Mouse (Mus musculus) kidney, adult 2 months (tissue): Measurements from ENCODE around the gene Chrm3. TPM values are rescaled to one million over a fixed set of nuclear protein-coding genes. Genes with fewer than 3 reads are reported as not detected.

ENCODE experiments used
- DNase-seq: peaks from one replicate; pipeline ENCODE4 v3.0.0; 2021
- H3K27ac ChIP-seq: fragments of 200-500 bp; 2 replicates; pipeline ENCODE4 v1.5.1; 2012; ENCODE audit warnings: low read depth, low read length, control low read depth, inconsistent platforms; ENCODE audit not compliant: insufficient read depth
- H3K27me3 ChIP-seq: fragments of 200-500 bp; replicated peaks from 2 replicates; pipeline ENCODE4 v1.6.1; 2012; ENCODE audit warnings: mild to moderate bottlenecking, moderate library complexity, low read length, inconsistent platforms; ENCODE audit not compliant: control insufficient read depth, insufficient read depth
- H3K36me3 ChIP-seq: fragments of 200-500 bp; 2 replicates; pipeline ENCODE4 v1.6.1; 2012; ENCODE audit warnings: mild to moderate bottlenecking, moderate library complexity, low read length, inconsistent platforms; ENCODE audit not compliant: control insufficient read depth, insufficient read depth
- H3K4me1 ChIP-seq: fragments of 200-500 bp; 2 replicates; pipeline ENCODE4 v1.6.1; 2011; ENCODE audit warnings: low read length; ENCODE audit not compliant: control insufficient read depth, insufficient read depth
- H3K4me3 ChIP-seq: fragments of 200-500 bp; 2 replicates; pipeline ENCODE4 v1.5.1; 2011; ENCODE audit warnings: mild to moderate bottlenecking, low read depth, low read length, control low read depth; ENCODE audit not compliant: insufficient read depth
- CTCF ChIP-seq: fragments of 200-500 bp; conservative IDR thresholded peaks from 2 replicates; pipeline ENCODE4 v1.5.1; 2011; ENCODE audit warnings: low read depth, mild to moderate bottlenecking, control low read depth, low read length, moderate library complexity, mixed read lengths; ENCODE audit not compliant: insufficient read depth, insufficient read length
- POLR2A ChIP-seq: fragments of 200-500 bp; IDR thresholded peaks from one replicate; pipeline ENCODE4 v1.6.1; 2011; ENCODE audit warnings: low read depth, low read length, control low read depth
- WGBS: fragments of 180-500 bp; shearing (Covaris S2); methylation state at CpG from one replicate; pipeline ENCODE4 v1.1.7; 2018; 5-methylcytosine and 5-hydroxymethylcytosine counted together
- polyA plus RNA-seq: library from polyadenylated mRNA; depleted of rRNA; stranded (reverse); fragments of >200 nt; gene quantifications from 2 replicates; pipeline ENCODE4 v1.2.3, GENCODE M21; 2012

Chrm3 gene
- polyA plus RNA-seq, 1 experiment, result 3.1 TPM

DNA sequence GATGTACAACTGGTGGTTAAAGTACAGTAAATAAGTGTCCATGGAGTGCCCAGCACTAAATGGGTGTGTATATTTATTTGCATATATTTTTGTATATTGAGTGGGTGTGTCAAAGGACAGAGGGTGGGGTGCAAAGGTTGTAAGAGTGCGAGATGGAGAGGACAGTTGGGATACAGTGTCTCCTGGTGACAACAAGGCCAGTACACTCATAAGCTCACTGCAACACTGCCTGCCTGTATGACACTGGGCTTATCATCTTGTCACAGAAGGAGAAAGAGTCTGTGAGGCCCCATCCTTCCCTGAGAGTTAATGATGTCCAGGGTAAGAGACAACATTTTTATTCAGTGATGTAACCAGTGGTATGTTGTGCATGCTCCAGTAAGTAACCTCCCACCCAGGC, 439.5 kb downstream of the Chrm3 start:
- 83% methylated on average over 1 of the region's 1 CpGs for WGBS
- Histone ChIP-seq H3K27ac (no peak overlapping the region), H3K36me3 (no peaks in the 10 kb centered on the region), H3K4me3 (no peak overlapping the region), H3K4me1 (no peaks in the 10 kb centered on the region), H3K27me3 (no peaks in the 10 kb centered on the region)
- no peak for DNase-seq
- TF ChIP-seq POLR2A (no peak), CTCF (no peak)

GRCm38 (mm10) chr13:9912697-9913096, 447.9 kb downstream of the Chrm3 start:
- TF ChIP-seq POLR2A, result no peak
- no peak for TF ChIP-seq CTCF
- no peak for DNase-seq
- Histone ChIP-seq H3K36me3 (no peaks in the 10 kb centered on the region), H3K27me3 (no peaks in the 10 kb centered on the region), H3K4me1 (no peaks in the 10 kb centered on the region), H3K27ac (no peak overlapping the region), H3K4me3 (no peak overlapping the region)
- 90% methylated on average over 4 of the region's 4 CpGs for WGBS

GRCm38 (mm10) chr13:9908707-9909106, 451.9 kb downstream of the Chrm3 start:
- Histone ChIP-seq H3K27me3 (no peaks in the 10 kb centered on the region), H3K36me3 (no peaks in the 10 kb centered on the region), H3K4me3 (no peak overlapping the region), H3K4me1 (no peaks in the 10 kb centered on the region), H3K27ac (no peak overlapping the region)
- TF ChIP-seq CTCF, result no peak
- no peak for TF ChIP-seq POLR2A
- 83% methylated on average over 2 of the region's 2 CpGs for WGBS
- no peak for DNase-seq

GRCm38 (mm10) chr13:9907202-9907601, 453.4 kb downstream of the Chrm3 start:
- DNase-seq, result no peak
- TF ChIP-seq POLR2A, result no peak
- TF ChIP-seq CTCF, result no peak
- no peak overlapping the region for H3K4me3 ChIP-seq

GRCm38 (mm10) chr13:9904455-9904854, 456.2 kb downstream of the Chrm3 start:
- Histone ChIP-seq H3K4me3 (no peak overlapping the region), H3K4me1 (no peaks in the 10 kb centered on the region), H3K27me3 (no peaks in the 10 kb centered on the region), H3K36me3 (no peaks in the 10 kb centered on the region), H3K27ac (no peak overlapping the region)
- no peak for TF ChIP-seq POLR2A
- TF ChIP-seq CTCF, result no peak
- DNase-seq, result no peak

More at GRCm38 (mm10) chr13:9907202-9907601, 453.4 kb downstream of the Chrm3 start:
- Histone ChIP-seq H3K36me3 (no peaks in the 10 kb centered on the region), H3K27ac (no peak overlapping the region), H3K4me1 (no peaks in the 10 kb centered on the region), H3K27me3 (no peaks in the 10 kb centered on the region)
- 45% methylated on average over 3 of the region's 3 CpGs for WGBS

GRCm38 (mm10) chr13:9900653-9901385, 459.8 kb downstream of the Chrm3 start:
- Histone ChIP-seq H3K27me3 (no peaks in the 10 kb centered on the region), H3K27ac (no peak overlapping the region), H3K36me3 (no peaks in the 10 kb centered on the region), H3K4me3 (no peak overlapping the region), H3K4me1 (no peaks in the 10 kb centered on the region)
- TF ChIP-seq POLR2A, result no peak
- TF ChIP-seq CTCF, result no peak
- 74% methylated on average over 5 of the region's 5 CpGs for WGBS
- no peak for DNase-seq

DNA sequence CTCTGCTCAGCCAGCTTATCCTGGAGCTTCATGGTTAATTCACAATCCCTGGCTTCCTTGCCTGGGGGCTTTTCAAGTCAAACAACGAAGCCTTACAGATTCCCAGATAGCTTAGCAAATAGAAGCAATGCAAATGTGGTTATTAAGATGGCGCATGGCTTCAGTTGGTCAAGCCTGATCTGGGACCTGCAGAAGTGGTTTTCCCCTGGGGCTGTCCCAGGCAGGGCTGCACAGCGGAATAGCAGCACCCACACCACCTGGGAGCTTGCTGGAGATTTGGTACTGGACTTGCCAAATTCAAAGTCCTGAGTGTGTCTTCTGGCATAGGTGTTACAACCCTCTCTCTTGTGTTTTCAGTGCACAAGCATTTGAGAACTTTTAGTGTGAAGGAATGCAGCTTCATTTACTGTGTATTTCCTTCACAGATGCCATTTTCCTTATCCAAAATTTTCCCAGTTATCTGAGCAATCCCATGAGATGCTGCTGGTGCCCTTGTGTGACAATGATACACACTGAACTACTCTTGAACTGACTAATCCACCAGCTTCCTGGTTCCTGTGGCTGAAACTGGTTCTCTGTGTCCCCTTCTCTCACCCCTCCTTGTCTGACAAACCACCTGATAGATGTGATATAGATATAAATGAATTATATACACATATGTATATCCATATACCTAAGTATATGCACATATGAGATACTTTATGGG, 461.8 kb downstream of the Chrm3 start:
- 73% methylated on average over 3 of the region's 3 CpGs for WGBS
- no peak for TF ChIP-seq CTCF
- no peak for TF ChIP-seq POLR2A
- no peak for DNase-seq

More for the DNA sequence above, 461.8 kb downstream of the Chrm3 start:
- H3K4me3 ChIP-seq, result no peak overlapping the region
- H3K4me1 ChIP-seq, result no peaks in the 10 kb centered on the region
- H3K36me3 ChIP-seq, result no peaks in the 10 kb centered on the region
- no peaks in the 10 kb centered on the region for H3K27me3 ChIP-seq
- H3K27ac ChIP-seq, result no peak overlapping the region
